In the genomic region with DNA sequence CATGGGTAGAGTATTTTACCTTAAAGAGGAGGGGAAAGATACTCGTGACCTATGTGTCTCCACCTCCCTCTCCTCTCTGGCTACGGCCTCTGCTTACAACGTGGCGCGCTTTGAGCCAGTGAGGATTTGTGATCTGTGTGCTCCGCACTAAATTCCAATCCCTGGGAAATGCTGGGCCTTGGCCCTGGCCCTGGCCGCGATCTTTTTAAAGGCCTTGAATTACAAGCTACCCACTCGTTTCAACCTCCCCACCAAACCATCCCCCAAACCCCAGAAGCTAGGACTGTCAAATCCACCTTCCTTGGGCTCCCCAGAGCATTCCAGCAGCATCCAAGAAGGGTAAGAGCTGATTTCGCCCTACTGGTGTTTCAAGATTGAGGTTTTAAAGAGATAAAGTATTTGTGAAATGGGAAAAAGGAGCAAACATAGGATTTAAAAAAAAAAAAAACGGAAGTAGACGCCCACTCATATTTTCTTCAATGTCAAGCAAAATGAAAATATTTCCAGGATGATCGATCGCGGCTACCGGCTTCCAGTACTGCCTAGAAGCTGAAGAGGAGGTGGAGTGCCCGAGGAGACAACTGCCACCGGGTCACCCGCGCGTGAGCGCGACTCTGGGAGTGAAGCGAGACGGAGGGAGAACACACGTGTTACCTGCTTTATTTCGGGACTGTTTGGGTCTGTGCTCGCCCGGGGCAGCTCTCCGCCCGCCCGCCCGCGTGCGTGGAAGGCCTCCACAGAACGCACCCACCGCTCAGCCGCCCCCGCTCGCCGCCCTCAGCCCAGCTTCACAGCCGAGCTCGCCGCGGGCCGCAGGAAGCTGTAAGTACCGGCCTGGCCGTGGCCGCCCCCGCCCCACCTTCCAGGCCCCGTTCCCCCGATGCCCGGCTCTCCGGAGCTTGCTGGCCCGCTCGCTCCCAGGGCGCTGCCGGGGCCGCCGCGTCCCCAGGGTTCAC, we compare ENCODE assay signal across 8 mouse cellular contexts. TPM values are rescaled to one million over a fixed set of nuclear protein-coding genes. Genes with fewer than 3 reads are reported as not detected.
DNase-seq lines count a peak whose midpoint lies in the region; ATAC-seq and TF ChIP-seq lines count a peak whose summit lies in the region.

TSS of gene Foxg1 (plus strand) at position 96 of the 956 bp plus-strand sequence.

- no peaks in the 10 kb centered on the region for H3K9me3 ChIP-seq in kidney, embryonic 16.5 days (ENCODE audit: low read length)
- H3K9me3 ChIP-seq in hindbrain, postnatal 0 days (ENCODE audit: low read length), result no peaks in the 10 kb centered on the region
- no peaks in the 10 kb centered on the region for H3K9me3 ChIP-seq in liver, embryonic 15.5 days (replicated peaks)

- no peak for DNase-seq in kidney, postnatal 4 days
- peak; percentile 55 for DNase-seq in embryo, embryonic 11 days
- DNase-seq in hindbrain, postnatal 0 days (ENCODE audit: low spot score), result no peak
- no peak for DNase-seq in urinary bladder, postnatal 14 days (ENCODE audit: low spot score)
- DNase-seq in adrenal gland, adult 18-20 months (ENCODE audit: low spot score in 2 of 2), result no peak

- H3K4me3 ChIP-seq in kidney, embryonic 16.5 days (ENCODE audit: low read length), result peak within 1 kb of the TSS; percentile 40
- peak within 1 kb of the TSS; percentile 10 for H3K4me3 ChIP-seq in hindbrain, postnatal 0 days (ENCODE audit: low read length)
- H3K4me3 ChIP-seq in liver, embryonic 15.5 days (replicated peaks), result peak within 1 kb of the TSS; percentile 27

- under 1% methylated on average over 61 of the region's 61 CpGs for WGBS in kidney, embryonic 16.5 days
- WGBS in hindbrain, postnatal 0 days, result 2% methylated on average over 55 of the region's 61 CpGs
- WGBS in liver, embryonic 15.5 days (ENCODE audit: insufficient replicate concordance), result 2% methylated on average over 57 of the region's 61 CpGs

- 0 out of 2 replicates have a peak, but pooled peaks have one; percentile 8 for ATAC-seq in kidney, embryonic 16.5 days (ENCODE audit: low FRiP score, low TSS enrichment)
- ATAC-seq in hindbrain, postnatal 0 days, result no peak
- ATAC-seq in liver, embryonic 15.5 days (ENCODE audit: insufficient read depth), result no peak
- no peak for ATAC-seq in erythroblast, adult 5-6 weeks (replicated peaks; ENCODE audit: low FRiP score, poor library complexity, severe bottlenecking)

- no peak for TF ChIP-seq CTCF in hindbrain, postnatal 0 days (IDR thresholded peaks at IDR 0.05; ENCODE audit: low read depth)

- no peak within 1 kb of the TSS for H3K27ac ChIP-seq in kidney, embryonic 16.5 days (ENCODE audit: low read length)
- no peak within 1 kb of the TSS for H3K27ac ChIP-seq in hindbrain, postnatal 0 days
- no peak within 1 kb of the TSS for H3K27ac ChIP-seq in liver, embryonic 15.5 days (replicated peaks)

- H3K27me3 ChIP-seq in kidney, embryonic 16.5 days (ENCODE audit: insufficient read depth, low read length), result peaks cover 83% of the 10 kb centered on the region
- H3K27me3 ChIP-seq in hindbrain, postnatal 0 days (ENCODE audit: insufficient read depth, low read length), result peaks cover 74% of the 10 kb centered on the region
- H3K27me3 ChIP-seq in liver, embryonic 15.5 days, result peaks cover 92% of the 10 kb centered on the region

- peaks cover 11% of the 10 kb centered on the region for H3K4me1 ChIP-seq in kidney, embryonic 16.5 days (ENCODE audit: insufficient read depth, low read length)
- no peaks in the 10 kb centered on the region for H3K4me1 ChIP-seq in hindbrain, postnatal 0 days (ENCODE audit: insufficient read depth, low read length)
- no peaks in the 10 kb centered on the region for H3K4me1 ChIP-seq in liver, embryonic 15.5 days (replicated peaks)

- no peaks in the 10 kb centered on the region for H3K36me3 ChIP-seq in kidney, embryonic 16.5 days (ENCODE audit: insufficient read depth, low read length)
- H3K36me3 ChIP-seq in hindbrain, postnatal 0 days (ENCODE audit: insufficient read depth, low read length), result no peaks in the 10 kb centered on the region
- H3K36me3 ChIP-seq in liver, embryonic 15.5 days (replicated peaks), result no peaks in the 10 kb centered on the region

- no peak within 1 kb of the TSS for H3K9ac ChIP-seq in kidney, embryonic 16.5 days (replicated peaks; ENCODE audit: low read length)
- no peak within 1 kb of the TSS for H3K9ac ChIP-seq in hindbrain, postnatal 0 days (replicated peaks; ENCODE audit: low read length)
- H3K9ac ChIP-seq in liver, embryonic 15.5 days, result no peak within 1 kb of the TSS

- peak within 1 kb of the TSS; percentile 48 for H3K4me2 ChIP-seq in kidney, embryonic 16.5 days (replicated peaks; ENCODE audit: low read depth, low read length)
- no peak within 1 kb of the TSS for H3K4me2 ChIP-seq in hindbrain, postnatal 0 days (ENCODE audit: low read depth, low read length)
- peak within 1 kb of the TSS; percentile 44 for H3K4me2 ChIP-seq in liver, embryonic 15.5 days

RNA-seq across cellular contexts. Expression of gene Foxg1, which starts in this region (rescaled TPM):
- polyA plus RNA-seq in kidney, embryonic 16.5 days (2015; fragmentation: Nextera tagmentation; extraction: Ambion mirVana), result not detected in 2 replicates
- total RNA-seq in hindbrain, postnatal 0 days (2014; rRNA removed), result 0.16 and 2.3 TPM in 2 replicates
- polyA plus RNA-seq in hindbrain, postnatal 0 days (2015; fragmentation: Nextera tagmentation; extraction: Ambion mirVana), result not detected in 2 replicates
- 0.03 TPM in 1 of 2 replicates, not detected in the other for polyA plus RNA-seq in liver, embryonic 15.5 days (2015; fragmentation: Nextera tagmentation; extraction: Ambion mirVana)
- total RNA-seq in erythroblast, adult 5-6 weeks (2015; ENCODE audit: low replicate concordance), result not detected in 2 replicates
- total RNA-seq in erythroblast, adult 5-6 weeks (2017; ENCODE audit: low replicate concordance), result not detected in 2 replicates
- not detected for total RNA-seq in adrenal gland, adult 18-20 months (2021)

Comparison
In these comparisons a context has a peak if more than half of its experiments do, and no peak if none do; other contexts are left out.
1. Peak in ATAC-seq, H3K4me3 ChIP-seq and H3K4me2 ChIP-seq in kidney, embryonic 16.5 days; RNA of the gene not detected or under 1 TPM.